Mouse (Mus musculus): ENCODE results near the gene Vps36. TPM values are rescaled to one million over a fixed set of nuclear protein-coding genes. Genes with fewer than 3 reads are reported as not detected.

Gene Vps36
- 15.1 and 16.5 TPM in 2 replicates for polyA plus RNA-seq (2012; rRNA removed)

DNA sequence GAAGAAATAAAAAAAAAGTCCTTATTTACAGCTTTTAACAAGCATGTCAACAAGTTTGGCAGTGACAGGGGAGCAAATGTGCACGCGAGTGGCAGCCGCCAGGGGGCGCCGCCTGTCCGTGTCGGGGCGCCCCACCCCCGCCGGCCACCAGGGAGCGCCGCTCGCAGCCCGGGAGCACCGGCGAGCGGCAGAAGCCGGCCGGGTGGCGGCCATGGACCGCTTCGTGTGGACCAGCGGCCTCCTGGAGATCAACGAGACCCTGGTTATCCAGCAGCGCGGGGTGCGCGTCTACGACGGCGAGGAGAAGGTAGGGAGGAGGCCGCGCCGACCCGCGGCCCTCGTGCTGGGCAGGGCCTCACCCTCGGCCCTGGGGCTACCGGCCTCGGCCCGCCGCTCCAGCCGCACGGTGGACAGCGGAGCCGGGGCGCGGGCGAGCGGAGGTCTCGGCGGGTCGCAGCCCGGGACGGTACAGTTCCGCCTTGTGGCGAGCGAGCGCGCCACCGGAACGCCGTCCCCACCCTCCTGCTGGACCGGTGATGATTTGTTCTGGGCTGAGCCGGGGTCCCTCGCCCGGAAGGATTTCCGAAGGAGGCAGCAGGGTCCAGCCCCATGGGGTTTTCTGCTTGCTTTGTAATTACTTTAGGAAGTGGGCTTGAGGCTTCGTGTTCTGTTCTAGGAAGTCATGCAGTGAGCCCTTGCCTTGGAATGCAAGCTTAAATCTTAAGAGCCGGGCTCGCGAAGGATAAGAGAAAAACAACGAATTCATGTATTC, at the start of gene Vps36:
Gene Vps36 (plus strand): TSS at position 150 of the 772 bp plus-strand sequence.
- peak; percentile 47 to 90 for DNase-seq (ENCODE audit: extremely low spot score in 1 of 2, low spot score in 1 of 2)

DNA sequence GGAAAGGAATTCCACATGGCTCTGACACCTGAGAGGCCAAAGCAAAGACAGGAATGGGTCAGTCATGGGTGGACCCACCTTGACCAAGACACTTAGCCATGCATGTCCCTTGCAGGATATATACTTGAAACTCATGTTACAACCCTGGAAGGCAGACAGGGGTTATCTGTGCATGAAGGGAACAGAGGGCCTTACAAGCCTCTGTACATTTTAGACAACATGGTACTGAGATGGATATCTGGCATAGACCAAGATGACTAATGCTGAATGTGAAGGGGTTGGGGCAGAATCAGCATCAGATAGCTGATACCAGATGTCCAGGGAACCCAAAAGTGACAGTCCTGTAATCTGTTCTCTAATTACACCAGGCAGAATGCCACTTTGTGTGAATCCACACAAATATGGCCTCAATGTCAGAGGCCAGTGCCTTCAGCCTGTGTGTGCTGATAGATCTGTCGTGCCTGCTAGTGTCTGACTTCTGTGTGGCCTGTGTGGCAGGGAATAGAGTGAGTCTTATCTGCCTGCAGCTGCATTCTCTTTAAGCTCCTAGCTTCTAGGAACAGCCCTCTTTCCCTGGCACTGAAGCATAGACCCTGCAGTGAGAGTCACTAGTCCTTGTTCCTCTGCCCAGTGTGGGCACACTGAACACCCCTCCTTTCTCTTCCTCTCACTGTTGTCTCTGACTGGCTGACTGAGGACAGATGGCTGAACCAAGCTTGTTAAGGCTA, 48.7 kb upstream of the Vps36 start:
- DNase-seq (ENCODE audit: extremely low spot score in 1 of 2, low spot score in 1 of 2): no peak

DNA sequence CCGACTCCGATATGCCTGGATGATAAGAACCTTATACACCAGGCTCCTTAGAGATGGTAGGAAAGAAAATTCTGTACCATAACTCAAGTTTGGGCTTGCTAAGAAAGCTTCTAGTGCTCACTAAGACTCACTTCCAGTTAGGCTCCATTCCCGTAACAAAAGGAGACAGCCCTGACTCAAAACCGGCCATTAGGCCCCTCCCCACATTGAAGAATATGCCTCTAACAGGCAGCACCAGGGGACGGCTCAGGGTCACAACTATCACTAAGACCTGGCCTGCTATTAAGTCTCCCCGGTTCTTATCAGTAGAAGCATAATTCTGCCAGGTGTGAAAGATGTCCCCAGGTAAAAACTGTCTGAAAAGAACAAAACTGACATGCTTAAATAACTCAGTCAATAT, 46.8 kb upstream of the Vps36 start:
- no peak for DNase-seq (ENCODE audit: extremely low spot score in 1 of 2, low spot score in 1 of 2)

DNA sequence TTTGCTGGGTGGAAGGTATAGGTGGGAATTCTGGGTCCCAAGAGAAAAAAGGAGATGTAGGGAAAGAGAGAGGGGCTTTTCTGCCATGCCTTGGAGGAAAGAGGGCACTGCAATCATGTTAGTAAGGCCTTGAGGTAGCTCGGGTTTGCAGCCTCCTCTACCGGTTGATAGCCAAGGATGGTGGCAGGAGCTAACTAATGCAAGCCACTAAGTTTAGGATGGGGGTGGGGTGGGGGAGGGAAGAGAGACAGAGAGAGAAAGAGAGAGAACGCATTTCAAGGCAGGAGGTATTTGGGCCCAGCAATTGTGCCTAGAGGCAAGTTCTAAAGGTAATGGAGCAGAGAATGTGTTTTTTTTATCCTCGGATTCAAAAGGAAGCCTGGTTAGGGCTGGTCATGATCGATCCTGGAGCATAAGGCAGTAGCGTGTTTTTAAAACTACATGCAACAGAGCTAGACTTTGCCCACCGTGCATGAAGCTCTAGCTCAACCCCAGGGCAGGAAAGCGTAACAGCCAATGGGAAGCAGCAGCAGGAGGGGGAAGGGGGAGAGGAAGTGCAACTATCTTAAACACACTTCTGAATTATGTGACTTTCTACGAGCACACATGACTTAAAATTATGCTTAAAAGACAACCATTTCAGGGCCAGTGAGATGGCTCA, 44.8 kb upstream of the Vps36 start:
- no peak for DNase-seq (ENCODE audit: extremely low spot score in 1 of 2, low spot score in 1 of 2)

DNA sequence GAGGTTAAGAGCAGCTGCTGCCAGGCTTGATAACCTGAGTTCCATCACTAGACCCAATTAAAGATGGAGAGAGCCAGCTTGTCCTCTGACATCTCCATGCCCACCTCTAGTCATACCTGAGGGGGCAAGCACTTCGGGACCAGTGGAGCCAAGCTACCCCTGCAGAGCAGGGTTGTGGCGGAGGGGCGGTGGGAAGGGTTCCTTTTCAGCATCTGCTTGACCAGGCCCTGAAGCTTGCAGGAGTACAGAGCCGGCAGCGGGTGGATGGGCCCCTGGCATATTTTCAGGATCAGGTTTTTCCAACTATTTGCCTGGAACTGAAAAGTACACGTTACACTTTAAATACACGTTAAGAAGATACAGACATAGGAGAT, 44.3 kb upstream of the Vps36 start:
- DNase-seq (ENCODE audit: extremely low spot score in 1 of 2, low spot score in 1 of 2): no peak

DNA sequence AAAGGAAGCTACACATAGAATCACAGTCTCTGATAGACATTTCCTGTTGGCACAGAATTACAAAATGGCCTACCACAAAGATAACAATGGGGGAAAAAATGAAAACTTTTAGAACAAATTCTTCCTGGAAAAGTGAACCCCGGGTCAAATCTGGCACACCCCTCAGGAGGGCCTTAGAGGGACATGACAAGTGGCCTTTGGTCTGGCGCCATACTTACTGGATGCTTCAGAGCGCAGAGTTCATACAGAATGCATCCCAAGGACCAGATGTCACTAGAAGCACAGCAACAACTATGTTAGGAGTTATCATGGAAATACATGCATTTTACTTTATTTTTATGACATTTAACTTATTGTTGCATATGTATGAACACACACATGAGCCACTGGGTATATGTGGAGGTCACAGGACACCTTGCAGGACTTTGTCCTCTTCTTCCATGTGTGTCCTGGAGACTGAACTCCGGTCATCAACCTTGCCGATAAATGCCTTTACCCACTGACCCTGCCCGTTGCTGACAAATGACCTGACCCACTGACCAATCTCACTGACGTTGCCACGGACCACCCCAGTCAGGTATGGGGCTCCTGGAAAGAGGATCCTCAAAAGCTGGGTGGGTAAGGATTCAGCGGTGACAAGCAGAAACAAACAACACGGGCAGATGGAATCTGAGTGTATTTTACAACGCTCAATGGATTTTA, 42.8 kb upstream of the Vps36 start:
- DNase-seq (ENCODE audit: extremely low spot score in 1 of 2, low spot score in 1 of 2): no peak

DNA sequence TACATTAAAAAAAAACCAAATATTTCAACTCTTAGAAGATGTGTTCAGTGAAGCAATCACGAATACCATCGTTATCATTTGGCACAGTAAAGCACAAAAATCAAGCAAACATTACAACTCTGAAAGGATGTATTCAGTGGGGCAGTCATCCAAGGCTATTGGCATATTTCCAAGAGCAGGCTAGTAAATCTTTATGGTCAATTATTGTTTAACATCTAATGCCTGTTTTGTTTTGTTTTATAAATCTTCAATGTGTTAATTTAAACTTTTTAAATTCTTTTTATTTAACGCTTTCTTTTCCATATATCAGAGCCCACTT, 42.3 kb upstream of the Vps36 start:
- DNase-seq (ENCODE audit: extremely low spot score in 1 of 2, low spot score in 1 of 2): no peak

DNA sequence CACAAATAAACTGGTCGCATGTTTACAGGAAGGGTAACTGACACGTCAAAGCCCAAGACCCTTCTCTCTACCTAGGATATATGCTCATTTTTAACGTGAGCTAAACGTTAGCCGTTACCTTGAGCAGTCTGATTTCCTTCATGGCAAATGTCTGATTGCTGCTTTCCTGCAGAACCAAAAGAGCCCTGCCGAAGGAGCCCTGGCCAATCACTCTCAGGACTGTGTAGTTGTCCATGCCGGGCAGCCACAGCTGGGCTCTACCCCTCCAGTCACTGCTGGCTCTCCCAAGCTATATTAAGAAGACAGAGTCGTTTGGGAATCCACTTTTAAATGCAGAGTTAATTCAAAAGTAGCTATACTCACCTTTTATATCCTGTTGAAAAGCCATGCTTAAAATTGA, 30.4 kb upstream of the Vps36 start:
- DNase-seq (ENCODE audit: extremely low spot score in 1 of 2, low spot score in 1 of 2): no peak

DNA sequence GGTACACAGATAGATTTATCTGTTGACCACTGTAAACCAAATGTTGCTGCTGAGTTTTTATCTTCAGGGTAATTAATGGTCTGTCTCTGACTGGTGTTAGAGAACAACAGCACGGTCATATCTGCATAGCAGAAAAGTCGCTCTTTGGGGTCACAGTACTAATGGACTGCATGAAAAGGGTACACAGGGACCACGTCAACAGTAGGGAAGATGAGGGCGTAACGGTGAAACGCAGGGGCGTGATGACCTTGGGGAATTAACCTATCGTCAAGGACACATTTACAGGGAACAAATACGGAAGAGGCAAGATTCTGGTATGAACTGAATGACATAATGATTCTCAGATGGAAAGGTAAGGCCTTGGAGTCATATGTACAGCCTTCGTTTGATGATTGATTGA, 28.2 kb upstream of the Vps36 start:
- DNase-seq (ENCODE audit: extremely low spot score in 1 of 2, low spot score in 1 of 2): no peak

DNA sequence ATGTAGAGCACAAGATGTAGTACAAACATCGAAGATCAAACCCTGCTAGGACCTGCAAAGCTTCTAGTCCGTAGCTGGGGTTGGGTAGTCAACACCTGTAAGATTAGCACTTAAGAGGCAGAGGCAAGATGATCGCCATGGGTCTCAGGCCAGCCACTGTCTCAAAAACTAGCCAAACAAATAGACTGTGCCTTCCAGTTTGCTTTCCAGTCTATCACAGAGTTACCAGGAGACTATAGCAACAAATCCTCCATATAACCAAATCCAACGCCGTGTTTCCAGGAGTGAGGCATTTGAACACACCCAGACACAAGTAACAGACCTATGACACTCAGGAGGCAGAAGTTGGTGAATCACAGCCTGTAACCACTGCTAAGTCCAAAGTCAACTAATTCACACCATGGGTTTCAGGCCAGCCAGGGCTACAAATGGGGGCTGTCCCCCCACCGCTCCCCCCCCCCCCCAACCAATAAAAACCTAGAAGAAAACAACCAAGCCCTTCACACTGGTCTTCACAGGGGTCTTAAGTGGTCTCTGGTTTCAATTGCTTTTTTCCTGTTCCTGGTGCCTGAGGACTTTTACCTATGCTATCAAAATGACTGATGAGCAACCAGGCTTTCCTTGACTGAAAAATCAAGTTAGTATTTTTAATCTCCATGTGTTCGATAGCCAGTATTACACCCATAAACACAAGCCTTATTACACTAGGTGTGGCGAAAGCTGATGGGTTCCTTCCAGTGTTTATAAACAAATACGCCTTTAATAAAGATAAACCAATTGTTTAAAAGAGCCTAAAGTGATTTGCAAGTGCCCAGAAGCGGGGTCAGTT, 27.1 kb upstream of the Vps36 start:
- no peak for DNase-seq (ENCODE audit: extremely low spot score in 1 of 2, low spot score in 1 of 2)

DNA sequence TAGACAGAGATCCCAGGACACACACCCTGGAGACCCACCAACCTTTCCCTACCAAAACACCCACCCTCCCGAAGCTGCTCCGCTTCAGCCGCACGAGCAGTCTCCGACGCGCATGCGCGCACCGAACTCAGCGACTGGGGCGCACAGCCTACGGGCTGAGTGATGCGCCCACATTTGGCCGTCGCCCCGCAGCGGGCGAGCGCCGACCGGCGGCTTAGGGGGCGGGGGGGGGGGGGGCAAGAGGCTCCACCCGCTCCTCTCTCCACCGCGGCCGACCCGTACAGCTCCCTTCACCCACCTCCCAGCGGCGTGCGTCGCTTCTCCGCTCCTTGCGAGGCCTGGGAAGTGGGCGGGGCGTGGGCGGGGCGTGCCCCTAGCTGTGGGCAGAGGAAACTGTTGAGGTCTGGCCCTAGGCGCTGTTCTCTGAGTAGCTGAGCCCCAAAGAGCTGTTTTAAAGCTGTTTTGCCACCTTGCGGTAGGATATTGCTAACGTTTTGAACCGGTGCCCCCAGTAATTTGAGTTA, 26.5 kb upstream of the Vps36 start, which contains the start of gene Nek3:
Gene Nek3 (minus strand): TSS at position 356 of the 524 bp plus-strand sequence.
- peak; percentile 51 to 81 for DNase-seq (ENCODE audit: extremely low spot score in 1 of 2, low spot score in 1 of 2)

DNA sequence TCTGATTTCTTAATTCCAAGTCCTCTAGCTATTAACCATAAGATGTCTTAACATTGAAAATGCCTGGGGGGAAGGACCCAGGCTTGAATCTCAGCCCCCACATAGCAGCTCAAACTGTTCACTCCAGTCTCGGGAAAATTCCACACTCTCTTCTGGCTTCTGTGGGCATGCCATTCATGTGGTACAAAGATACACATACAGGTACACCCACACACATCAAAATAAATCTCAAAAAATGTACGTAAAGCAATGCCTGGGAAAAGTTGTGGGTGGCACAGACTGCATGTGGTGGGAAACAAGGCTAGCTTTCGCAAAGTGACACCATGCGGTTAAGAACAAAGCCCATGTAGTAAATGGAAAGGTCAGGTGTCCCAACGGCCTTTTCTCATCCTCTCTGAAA, 23.4 kb upstream of the Vps36 start:
- peak; percentile 37 to 39 for DNase-seq (ENCODE audit: extremely low spot score in 1 of 2, low spot score in 1 of 2)

DNA sequence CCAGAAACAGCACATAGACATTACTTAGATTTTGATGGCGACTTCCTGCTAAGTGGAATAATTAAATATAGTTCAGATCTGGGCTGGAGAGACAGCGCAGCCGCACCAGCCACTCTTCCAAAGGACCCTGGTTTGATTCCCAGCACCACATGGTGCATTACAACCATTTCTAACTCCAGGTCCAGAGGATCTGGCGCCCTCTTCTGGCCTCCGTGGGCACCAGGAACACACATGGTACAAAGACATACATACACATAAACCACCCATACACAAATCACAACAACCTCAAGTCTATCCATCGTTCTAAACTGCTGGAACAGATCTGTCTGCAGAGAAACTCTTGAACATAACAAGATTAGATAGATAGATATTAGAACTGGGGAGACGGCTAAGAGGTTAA, 16.6 kb upstream of the Vps36 start:
- no peak for DNase-seq (ENCODE audit: extremely low spot score in 1 of 2, low spot score in 1 of 2)

DNA sequence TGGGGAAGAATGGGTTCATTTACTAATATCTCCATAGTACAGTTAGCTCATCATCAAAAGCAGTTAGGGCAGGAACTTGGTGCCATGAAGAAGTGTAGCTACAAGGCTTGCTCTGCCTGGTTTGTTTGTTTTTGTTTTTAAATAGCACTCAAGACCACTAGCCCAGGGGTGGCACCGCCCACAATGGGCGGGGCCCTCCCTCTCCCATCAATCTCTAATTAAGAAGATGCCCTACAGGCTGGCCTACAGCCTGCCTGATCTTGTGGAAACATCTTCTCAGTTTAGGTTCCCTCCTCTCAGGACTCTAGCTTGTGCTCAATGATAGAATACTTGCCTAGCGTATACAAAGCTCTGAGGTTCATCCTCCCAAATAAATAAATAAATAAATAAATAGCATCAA, 7.7 kb upstream of the Vps36 start:
- no peak for DNase-seq (ENCODE audit: extremely low spot score in 1 of 2, low spot score in 1 of 2)

DNA sequence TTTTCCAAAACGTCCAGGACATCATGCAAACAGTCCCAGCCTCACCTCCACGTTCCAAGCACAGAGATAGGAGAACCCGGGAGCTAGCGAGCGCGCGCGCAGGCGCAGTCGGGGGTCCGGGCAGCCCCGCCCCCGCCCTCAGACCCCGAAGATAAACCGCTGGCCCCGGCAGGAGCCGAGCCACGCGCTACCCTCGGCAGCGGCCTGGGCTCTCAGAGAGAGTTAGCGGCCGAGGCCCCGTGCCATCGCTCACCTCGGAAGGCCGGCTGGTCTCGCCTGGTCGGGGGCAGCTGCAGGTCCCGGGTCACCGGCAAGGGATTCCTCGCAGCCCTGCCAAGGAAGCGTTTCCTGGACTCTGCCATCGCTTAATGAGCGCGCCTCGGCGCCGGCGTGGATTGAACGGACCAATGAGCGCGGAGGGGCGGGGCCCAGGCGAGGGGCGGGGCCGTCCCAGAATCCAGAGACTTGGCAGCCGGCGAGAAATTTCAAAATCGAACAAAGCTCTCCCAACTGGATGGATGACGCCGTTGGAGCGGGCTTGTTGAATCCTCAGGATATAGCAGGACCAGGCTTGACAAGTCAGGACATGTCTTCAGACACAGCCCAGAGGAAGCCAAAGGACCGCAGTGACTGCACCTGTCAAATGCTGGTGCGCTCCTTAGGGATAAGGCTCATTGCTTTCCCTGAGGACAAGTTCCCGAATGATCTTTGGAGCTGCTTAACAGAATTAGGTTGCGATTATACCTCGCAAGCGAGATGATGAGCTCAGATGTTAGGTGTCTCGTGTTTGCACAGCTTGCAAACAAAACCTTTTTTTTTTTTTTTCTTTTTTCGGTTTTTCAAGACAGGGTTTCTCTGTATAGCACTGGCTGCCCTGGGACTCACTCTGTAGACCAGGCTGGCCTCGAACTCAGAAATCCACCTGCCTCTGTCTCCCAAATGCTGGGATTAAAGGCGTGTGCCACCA, 6.9 kb upstream of the Vps36 start, which contains the start of gene Ckap2:
Gene Ckap2 (minus strand): TSS at position 389 of the 967 bp plus-strand sequence.
- peak; percentile 53 to 83 for DNase-seq (ENCODE audit: extremely low spot score in 1 of 2, low spot score in 1 of 2)

DNA sequence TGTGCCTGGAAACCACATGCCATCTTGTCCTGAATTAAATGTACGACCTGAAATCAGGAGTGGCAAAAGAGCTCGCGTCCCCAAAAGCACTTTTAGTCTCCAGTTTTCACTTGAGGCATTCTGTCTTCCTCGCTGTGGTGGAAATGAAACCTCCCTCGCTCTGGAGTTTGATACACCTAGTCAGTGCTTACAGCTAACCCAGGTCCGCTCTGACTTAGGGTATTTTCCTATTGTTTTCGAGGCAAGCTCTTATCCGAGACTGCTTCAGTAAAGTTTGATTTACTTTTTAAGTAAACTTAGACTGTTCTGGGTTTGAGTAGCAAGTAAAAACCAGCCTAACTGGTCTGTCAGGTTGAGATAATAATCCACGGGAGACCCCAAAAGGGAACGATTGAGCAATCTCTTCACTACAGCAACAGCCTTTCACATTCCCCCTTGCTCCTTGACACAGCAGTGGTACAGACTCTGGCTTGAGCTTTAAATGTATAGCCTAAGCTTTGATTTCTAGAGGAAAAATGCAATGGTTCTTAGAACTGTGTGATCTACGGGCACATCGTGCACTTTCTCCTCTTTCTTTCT, 912 bp downstream of the Vps36 start:
- DNase-seq (ENCODE audit: extremely low spot score in 1 of 2, low spot score in 1 of 2): peak in 1 of 2 experiments; percentile 33

DNA sequence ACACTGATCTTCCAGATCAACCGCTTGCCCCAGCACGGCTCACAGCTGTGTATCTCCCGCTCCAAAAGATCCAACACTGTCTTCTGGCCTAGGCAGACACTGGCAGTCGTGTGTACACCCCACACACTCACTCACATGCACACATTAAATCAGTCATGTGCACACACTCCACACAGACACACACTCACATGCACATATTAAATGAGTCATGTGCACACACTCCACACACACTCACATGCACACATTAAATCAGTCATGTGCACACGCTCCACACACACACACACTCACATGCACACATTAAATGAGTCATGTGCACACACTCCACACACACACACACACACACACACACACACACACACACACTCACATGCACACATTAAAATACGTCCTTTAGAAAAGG, 5.3 kb downstream of the Vps36 start:
- DNase-seq (ENCODE audit: extremely low spot score in 1 of 2, low spot score in 1 of 2): no peak

DNA sequence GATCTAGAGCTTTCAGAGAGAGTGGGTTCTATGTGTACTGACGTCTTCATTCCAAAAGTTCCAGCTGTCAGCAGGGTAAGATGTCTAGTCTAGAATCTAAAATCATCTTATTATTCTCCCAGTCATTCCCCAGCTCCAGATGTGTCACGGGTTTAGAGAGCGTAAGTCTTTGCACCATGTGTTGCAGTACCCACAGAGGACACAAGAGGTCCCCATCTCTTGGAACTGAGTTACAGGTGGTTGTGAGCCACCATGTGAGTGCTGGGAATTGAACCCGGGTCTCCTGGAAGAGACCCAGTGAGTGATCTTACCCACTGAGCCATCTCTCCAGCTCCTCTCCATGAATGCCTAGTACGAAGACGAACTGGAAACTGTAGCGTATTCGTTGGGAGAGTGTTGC, 6.9 kb downstream of the Vps36 start:
- no peak for DNase-seq (ENCODE audit: extremely low spot score in 1 of 2, low spot score in 1 of 2)
